Mouse (Mus musculus) MEL (cell line): ENCODE results near the gene Nfxl1. TPM values are rescaled to one million over a fixed set of nuclear protein-coding genes. Genes with fewer than 3 reads are reported as not detected.

Experiments used
- DNase-seq: peaks from one replicate; pipeline ENCODE4 v3.0.0; 2011; ENCODE audit warnings: low read depth, low spot score
- H3K27ac ChIP-seq: 2 replicates; pipeline ENCODE4 v1.5.1; 2012; ENCODE audit warnings: low read depth, mild to moderate bottlenecking, control low read depth, low read length, moderate library complexity; ENCODE audit not compliant: control insufficient read depth
- H3K27me3 ChIP-seq, 2 experiments: fragments of 150-350 bp in 1 of 2; sonication (generic) in 1 of 2; 2 replicates each; pipeline ENCODE4 v1.6.1; 2012; ENCODE audit warnings: low read length in 2 of 2, mild to moderate bottlenecking in 2 of 2, improper control_type of control experiment in 1 of 2, moderate library complexity in 1 of 2; ENCODE audit not compliant: insufficient read depth in 2 of 2, control insufficient read depth in 1 of 2
- H3K36me3 ChIP-seq, 2 experiments: 2 replicates each; pipeline ENCODE4 v1.6.1; 2012 to 2014; ENCODE audit warnings: low read length in 2 of 2, improper control_type of control experiment in 1 of 2, inconsistent platforms in 1 of 2, mild to moderate bottlenecking in 1 of 2; ENCODE audit not compliant: insufficient read depth in 2 of 2, control insufficient read depth in 1 of 2
- H3K4me1 ChIP-seq, 2 experiments: fragments of 150-350 bp in 1 of 2; sonication (generic) in 1 of 2; 2 replicates each; pipeline ENCODE4 v1.6.1; 2012; ENCODE audit warnings: low read length in 2 of 2, improper control_type of control experiment in 1 of 2, mild to moderate bottlenecking in 1 of 2; ENCODE audit not compliant: insufficient read depth in 2 of 2, control insufficient read depth in 1 of 2
- H3K4me3 ChIP-seq, 2 experiments: fragments of 150-350 bp in 1 of 2; sonication (generic) in 1 of 2; 2 replicates each; pipeline ENCODE4 v1.5.1; 2012; ENCODE audit warnings: low read depth in 2 of 2, low read length in 2 of 2, mild to moderate bottlenecking in 2 of 2, moderate library complexity in 2 of 2, control low read depth in 1 of 2, improper control_type of control experiment in 1 of 2; ENCODE audit not compliant: control insufficient read depth in 1 of 2, insufficient read depth in 1 of 2
- H3K79me2 ChIP-seq: 2 replicates; pipeline ENCODE4 v1.6.1; 2012; ENCODE audit warnings: mild to moderate bottlenecking, low read length, moderate library complexity; ENCODE audit not compliant: control insufficient read depth, poor library complexity, insufficient read depth
- H3K9ac ChIP-seq: 2 replicates; pipeline ENCODE4 v1.6.1; 2012; ENCODE audit warnings: low read depth, mild to moderate bottlenecking, control low read depth, low read length, moderate library complexity; ENCODE audit not compliant: control insufficient read depth, poor library complexity, severe bottlenecking
- H3K9me3 ChIP-seq: fragments of 150-350 bp; sonication (generic); replicated peaks from 2 replicates; pipeline ENCODE4 v1.6.1; 2012; ENCODE audit warnings: mild to moderate bottlenecking, low read length, improper control_type of control experiment, moderate library complexity; ENCODE audit not compliant: insufficient read depth
- CHD2 ChIP-seq: IDR thresholded peaks from 2 replicates; pipeline ENCODE4 v1.6.1; 2011; ENCODE audit warnings: low read length, improper control_type of control experiment
- E2F4 ChIP-seq: IDR thresholded peaks from 2 replicates; pipeline ENCODE4 v1.6.1; 2011; ENCODE audit warnings: low read depth, low read length, improper control_type of control experiment, borderline replicate concordance
- EP300 ChIP-seq, 2 experiments: IDR thresholded peaks; 2 replicates each; pipeline ENCODE4 v1.6.1; 2011; ENCODE audit warnings: improper control_type of control experiment in 2 of 2, low read length in 2 of 2, low read depth in 1 of 2, mild to moderate bottlenecking in 1 of 2
- ETS1 ChIP-seq: IDR thresholded peaks from 2 replicates; pipeline ENCODE4 v1.6.1; 2012; ENCODE audit warnings: low read depth, mild to moderate bottlenecking, inconsistent platforms, low read length, improper control_type of control experiment, moderate library complexity
- GATA1 ChIP-seq: IDR thresholded peaks from 2 replicates; pipeline ENCODE4 v1.6.1; 2011; ENCODE audit warnings: low read depth, low read length, improper control_type of control experiment
- HCFC1 ChIP-seq: IDR thresholded peaks from 2 replicates; pipeline ENCODE4 v1.6.1; 2012; ENCODE audit warnings: low read depth, mild to moderate bottlenecking, inconsistent platforms, low read length, improper control_type of control experiment, moderate library complexity
- JUND ChIP-seq: IDR thresholded peaks from 2 replicates; pipeline ENCODE4 v1.6.1; 2011; ENCODE audit warnings: low read depth, mild to moderate bottlenecking, improper control_type of control experiment, low read length
- MAFK ChIP-seq: IDR thresholded peaks from 2 replicates; pipeline ENCODE4 v1.6.1; 2011; ENCODE audit warnings: low read depth, mild to moderate bottlenecking, low read length, improper control_type of control experiment, borderline replicate concordance
- MAX ChIP-seq: IDR thresholded peaks from 2 replicates; pipeline ENCODE4 v1.6.1; 2011; ENCODE audit warnings: low read length, improper control_type of control experiment
- MAZ ChIP-seq: IDR thresholded peaks from 2 replicates; pipeline ENCODE4 v1.6.1; 2012; ENCODE audit warnings: low read depth, mild to moderate bottlenecking, inconsistent platforms, low read length, improper control_type of control experiment
- MEF2A ChIP-seq: IDR thresholded peaks from 2 replicates; pipeline ENCODE4 v1.6.1; 2014; ENCODE audit warnings: low read depth, mild to moderate bottlenecking, inconsistent platforms, low read length, improper control_type of control experiment; ENCODE audit not compliant: poor library complexity, insufficient replicate concordance, severe bottlenecking; ENCODE audit errors: extremely low read depth
- MYB ChIP-seq: IDR thresholded peaks from 2 replicates; pipeline ENCODE4 v1.6.1; 2011; ENCODE audit warnings: mild to moderate bottlenecking, low read depth, low read length, improper control_type of control experiment
- NELFE ChIP-seq: IDR thresholded peaks from 2 replicates; pipeline ENCODE4 v1.6.1; 2011; ENCODE audit warnings: low read depth, low read length, improper control_type of control experiment
- NRF1 ChIP-seq: IDR thresholded peaks from 2 replicates; pipeline ENCODE4 v1.6.1; 2014; ENCODE audit warnings: low read depth, mild to moderate bottlenecking, inconsistent platforms, low read length, improper control_type of control experiment, moderate library complexity; ENCODE audit not compliant: poor library complexity, insufficient read depth, severe bottlenecking
- SIN3A ChIP-seq: IDR thresholded peaks from 2 replicates; pipeline ENCODE4 v1.6.1; 2012; ENCODE audit warnings: low read length, improper control_type of control experiment, inconsistent platforms
- TCF12 ChIP-seq: IDR thresholded peaks from 2 replicates; pipeline ENCODE4 v1.6.1; 2014; ENCODE audit warnings: low read depth, mild to moderate bottlenecking, inconsistent platforms, low read length, improper control_type of control experiment, moderate library complexity
- UBTF ChIP-seq: IDR thresholded peaks from 2 replicates; pipeline ENCODE4 v1.6.1; 2012; ENCODE audit warnings: low read depth, mild to moderate bottlenecking, inconsistent platforms, low read length, improper control_type of control experiment, moderate library complexity, borderline replicate concordance; ENCODE audit not compliant: insufficient read depth
- ZKSCAN1 ChIP-seq: IDR thresholded peaks from 2 replicates; pipeline ENCODE4 v1.6.1; 2012; ENCODE audit warnings: low read depth, mild to moderate bottlenecking, inconsistent platforms, low read length, improper control_type of control experiment, moderate library complexity
- polyA plus RNA-seq, 2 experiments: library from polyadenylated mRNA; stranded (reverse) in 1 of 2; unstranded in 1 of 2; fragments of >175 nt in 1 of 2; fragments of >200 nt in 1 of 2; gene quantifications; 2 replicates each; pipeline versions ENCODE4 v1.2.1 to v1.2.4; 2012; ENCODE audit warnings: low replicate concordance in 2 of 2, low read depth in 1 of 2; ENCODE audit not compliant: insufficient read length in 2 of 2, insufficient read depth in 1 of 2, missing spikeins in 1 of 2
- total RNA-seq: library from RNA; depleted of rRNA; stranded (reverse); fragments of 300-350 nt; gene quantifications from 2 replicates; pipeline ENCODE4 v1.2.3, GENCODE M21; 2012; rRNA removed

Nfxl1 gene
- total and polyA plus RNA-seq, 3 experiments: 13.5 to 18.9 TPM; not detected in 1

DNA sequence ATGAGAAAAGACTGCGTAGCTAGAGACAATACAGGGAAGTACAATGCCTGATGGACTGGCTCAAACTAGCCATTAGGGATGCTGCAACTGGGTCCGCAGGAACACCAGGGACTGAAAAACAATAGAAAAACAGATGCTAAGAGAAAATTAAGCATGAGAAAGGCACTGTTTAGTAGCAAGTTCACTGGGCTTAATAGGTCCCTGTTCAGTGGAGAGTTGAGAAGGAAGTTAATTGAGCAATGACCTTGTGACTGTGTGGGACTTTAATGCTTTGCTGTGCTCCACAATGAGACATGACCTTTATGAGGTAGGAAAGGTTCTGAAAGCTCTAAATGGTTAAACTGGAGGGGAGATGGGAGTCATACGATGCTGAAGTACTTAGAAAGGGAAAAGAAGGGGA lies 94.6 kb downstream of the Nfxl1 start:
- H3K9ac ChIP-seq: no peak overlapping the region
- H3K36me3 ChIP-seq: no peaks in the 10 kb centered on the region
- peaks cover 2% of the 10 kb centered on the region in 2 experiments; a peak in 3 of 4 replicates for H3K27me3 ChIP-seq
- H3K27ac ChIP-seq: no peak overlapping the region
- no peaks in the 10 kb centered on the region for H3K9me3 ChIP-seq
- TF ChIP-seq EP300 (IDR thresholded peaks at IDR 0.05; ENCODE audit: low read depth in 1 of 2, low read length in 2 of 2): no peak
- no peak for TF ChIP-seq MYB
- TF ChIP-seq MEF2A: no peak
- TF ChIP-seq TCF12: no peak
- no peak for TF ChIP-seq ETS1
- TF ChIP-seq MAZ: no peak
- no peak for TF ChIP-seq JUND
- no peak for TF ChIP-seq NELFE
- TF ChIP-seq SIN3A: no peak
- TF ChIP-seq CHD2: no peak
- no peak for TF ChIP-seq NRF1
- no peak for TF ChIP-seq GATA1
- TF ChIP-seq MAFK: no peak
- TF ChIP-seq MAX: no peak
- no peak for TF ChIP-seq HCFC1
- no peak for TF ChIP-seq ZKSCAN1
- no peak for TF ChIP-seq UBTF
- TF ChIP-seq E2F4: no peak
- no peaks in the 10 kb centered on the region for H3K79me2 ChIP-seq
- H3K4me3 ChIP-seq: no peak overlapping the region
- no peak for DNase-seq
- H3K4me1 ChIP-seq: no peaks in the 10 kb centered on the region

Other genes starting within 250 kb of the Nfxl1 start
- not detected in 2 replicates for gene Corin, start 55.2 kb downstream of the Nfxl1 start, total RNA-seq
- not detected for gene Corin, start 55.2 kb downstream of the Nfxl1 start, polyA plus RNA-seq
- gene Zar1, start 21.6 kb upstream of the Nfxl1 start, total RNA-seq: not detected in 2 replicates
- gene Zar1, start 21.6 kb upstream of the Nfxl1 start, polyA plus RNA-seq: under 1 TPM in 1 of 2 experiments, not detected in 1; 0.93 TPM
- not detected in 2 replicates for gene Gm5868, start 27.9 kb upstream of the Nfxl1 start, total RNA-seq
- gene Gm5868, start 27.9 kb upstream of the Nfxl1 start, polyA plus RNA-seq: not detected
- 0.10 TPM in 1 of 2 replicates, not detected in the other for gene Cnga1, start 84.6 kb upstream of the Nfxl1 start, total RNA-seq
- under 1 TPM in 1 of 2 experiments, not detected in 1; 0.04 TPM for gene Cnga1, start 84.6 kb upstream of the Nfxl1 start, polyA plus RNA-seq
- 0.13 TPM in 1 of 2 replicates, not detected in the other for gene Nipal1, start 88.1 kb upstream of the Nfxl1 start, total RNA-seq
- gene Nipal1, start 88.1 kb upstream of the Nfxl1 start, polyA plus RNA-seq: under 1 TPM in 1 of 2 experiments, not detected in 1; 0.35 TPM
- 0.23 and 0.26 TPM in 2 replicates for gene Txk, start 193.1 kb upstream of the Nfxl1 start, total RNA-seq
- gene Txk, start 193.1 kb upstream of the Nfxl1 start, polyA plus RNA-seq: under 1 TPM in 1 of 2 experiments, not detected in 1; 0.10 TPM